Mouse (Mus musculus): ENCODE results near the gene Runx3. TPM values are rescaled to one million over a fixed set of nuclear protein-coding genes. Genes with fewer than 3 reads are reported as not detected.

The Runx3 gene
- total RNA-seq, 2 experiments from 2014 or later = 0.51 to 7.3 TPM

DNA sequence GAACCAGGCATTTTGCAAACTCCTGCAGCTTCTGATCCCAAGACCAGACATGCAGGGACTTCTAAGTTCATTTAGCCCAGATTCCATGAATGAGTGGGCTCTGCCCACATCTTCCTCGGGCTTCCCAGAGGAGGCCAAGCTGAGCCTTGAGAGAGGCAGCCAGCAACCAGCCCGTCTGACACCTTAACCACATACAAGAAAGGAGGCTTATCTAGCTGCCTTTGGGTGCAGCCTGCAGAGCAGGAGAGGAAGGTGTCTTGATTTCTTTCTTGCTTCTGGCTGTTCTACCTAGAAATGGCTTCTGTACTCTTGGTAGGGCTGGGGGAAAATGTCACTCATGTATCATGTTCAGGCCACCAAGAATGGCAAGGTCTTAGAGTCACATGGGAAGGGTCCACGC, 11.8 kb upstream of the Runx3 start:
- ATAC-seq (replicated peaks; ENCODE audit: low FRiP score, poor library complexity, severe bottlenecking) = no peak

DNA sequence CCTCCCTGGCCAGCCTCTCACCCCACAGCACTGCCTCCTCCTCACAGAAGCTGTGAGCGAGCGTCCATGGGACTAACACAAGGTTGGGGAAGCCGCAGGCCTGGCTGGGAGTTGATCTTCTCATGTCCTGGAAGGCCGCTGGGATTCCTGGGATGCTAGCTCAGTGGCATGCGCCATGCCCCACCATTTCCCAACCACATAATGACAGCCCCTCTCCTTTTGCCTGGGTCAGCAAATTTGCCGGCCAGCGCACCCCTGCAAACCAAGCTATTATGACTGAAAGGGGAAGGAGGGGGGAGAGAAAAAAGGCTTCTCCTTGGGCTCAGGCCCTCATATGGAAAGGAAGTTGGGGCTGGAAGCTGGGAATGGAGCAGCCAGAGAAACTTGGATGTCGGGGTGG, 6.8 kb upstream of the Runx3 start:
- ATAC-seq (replicated peaks; ENCODE audit: low FRiP score, poor library complexity, severe bottlenecking) = no peak

DNA sequence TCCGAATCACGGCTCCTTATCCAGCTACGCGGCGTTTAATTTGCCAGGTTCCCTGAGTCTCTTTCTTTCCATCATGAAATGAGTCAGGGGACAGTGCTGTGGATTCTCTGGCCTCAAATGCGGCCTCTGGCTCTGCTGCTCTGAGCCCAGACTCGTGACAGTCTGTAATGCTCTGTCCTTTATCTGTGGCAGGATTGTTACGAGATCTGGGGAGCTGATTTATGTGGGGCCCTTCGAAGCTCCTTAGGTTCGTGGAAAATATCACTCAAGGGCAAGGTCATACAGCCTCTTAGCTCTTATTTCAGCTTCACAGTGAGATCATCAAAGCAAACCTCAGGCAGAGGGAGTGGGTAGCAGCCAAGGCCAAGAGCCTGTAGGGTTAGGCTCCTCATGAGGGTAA, 6.2 kb upstream of the Runx3 start:
- ATAC-seq (replicated peaks; ENCODE audit: low FRiP score, poor library complexity, severe bottlenecking) = no peak

DNA sequence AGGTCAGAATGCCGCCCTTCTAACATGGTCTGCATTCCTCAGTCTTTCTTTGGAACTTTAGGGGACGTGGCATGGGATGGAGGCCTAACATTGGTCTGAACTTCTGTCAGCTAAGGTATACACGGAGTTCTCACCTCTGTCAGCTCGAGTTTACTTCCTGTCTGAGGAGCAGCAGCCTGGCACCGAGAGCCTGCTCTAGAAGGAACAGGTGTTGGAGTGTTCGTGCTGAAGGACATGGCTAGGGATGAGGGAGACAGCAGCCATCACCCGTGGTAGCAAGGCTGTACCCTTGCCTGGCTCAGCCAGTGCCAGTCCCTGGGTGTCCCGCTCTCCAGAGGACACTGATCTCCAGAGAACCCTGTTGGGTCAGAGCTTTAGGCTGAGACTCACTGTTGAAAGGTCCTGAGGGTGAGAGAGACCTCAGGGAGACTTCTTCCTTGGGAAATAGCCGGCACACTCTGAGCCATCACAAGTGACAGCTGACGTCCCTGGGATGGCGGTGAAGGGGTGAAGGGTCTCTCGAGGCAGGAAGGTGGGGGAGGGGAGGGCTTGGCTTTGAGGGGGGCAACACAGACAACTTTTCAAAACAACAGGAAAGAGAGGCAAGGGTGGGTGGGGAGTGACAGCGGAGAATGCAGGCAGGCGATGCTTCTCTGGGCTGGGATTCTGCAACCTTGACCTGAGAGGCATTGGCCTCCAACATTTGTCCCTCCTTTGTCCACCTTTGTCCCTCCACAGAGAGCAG, 4.9 kb upstream of the Runx3 start:
- ATAC-seq (replicated peaks; ENCODE audit: low FRiP score, poor library complexity, severe bottlenecking) = no peak

DNA sequence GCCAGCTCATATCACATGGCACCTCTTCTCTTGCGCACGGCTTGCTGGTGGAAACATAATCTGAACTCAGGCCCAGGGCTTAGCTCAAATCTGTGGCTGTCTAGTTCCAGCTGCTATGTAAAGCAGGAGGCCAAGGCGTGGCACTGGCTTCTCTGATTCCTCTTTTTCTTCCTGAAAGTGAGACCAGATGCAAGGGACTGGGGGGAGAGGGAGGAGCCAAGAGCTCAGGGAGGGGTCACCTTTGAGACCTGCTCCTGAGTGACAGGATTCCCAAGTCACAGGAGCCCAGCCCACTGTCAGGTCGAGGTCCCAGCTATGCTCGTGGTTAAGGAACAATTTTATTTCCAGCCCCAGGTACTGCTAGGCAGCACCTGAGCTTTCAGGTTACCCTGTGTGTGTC, 4.1 kb upstream of the Runx3 start:
- no peak for ATAC-seq (replicated peaks; ENCODE audit: low FRiP score, poor library complexity, severe bottlenecking)

DNA sequence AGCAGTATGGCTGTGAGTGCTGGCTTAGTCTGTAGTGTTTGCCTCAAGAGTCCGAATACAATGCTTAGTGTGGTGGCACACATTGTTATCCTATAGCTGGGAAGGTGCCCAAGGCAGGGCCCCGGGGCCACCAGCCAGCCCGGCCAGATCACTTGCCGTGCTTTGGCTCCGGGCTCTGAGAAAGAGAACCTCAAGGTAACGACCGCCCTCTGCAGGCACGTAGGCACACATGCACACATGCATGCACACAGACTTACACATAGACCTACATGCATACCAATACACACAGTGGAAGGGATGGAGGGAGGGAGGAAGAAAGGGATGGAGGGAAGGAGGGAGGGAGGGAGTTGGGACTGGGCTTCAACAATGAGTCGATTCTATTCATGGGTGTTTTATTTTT, 2.6 kb upstream of the Runx3 start:
- no peak for ATAC-seq (replicated peaks; ENCODE audit: low FRiP score, poor library complexity, severe bottlenecking)

DNA sequence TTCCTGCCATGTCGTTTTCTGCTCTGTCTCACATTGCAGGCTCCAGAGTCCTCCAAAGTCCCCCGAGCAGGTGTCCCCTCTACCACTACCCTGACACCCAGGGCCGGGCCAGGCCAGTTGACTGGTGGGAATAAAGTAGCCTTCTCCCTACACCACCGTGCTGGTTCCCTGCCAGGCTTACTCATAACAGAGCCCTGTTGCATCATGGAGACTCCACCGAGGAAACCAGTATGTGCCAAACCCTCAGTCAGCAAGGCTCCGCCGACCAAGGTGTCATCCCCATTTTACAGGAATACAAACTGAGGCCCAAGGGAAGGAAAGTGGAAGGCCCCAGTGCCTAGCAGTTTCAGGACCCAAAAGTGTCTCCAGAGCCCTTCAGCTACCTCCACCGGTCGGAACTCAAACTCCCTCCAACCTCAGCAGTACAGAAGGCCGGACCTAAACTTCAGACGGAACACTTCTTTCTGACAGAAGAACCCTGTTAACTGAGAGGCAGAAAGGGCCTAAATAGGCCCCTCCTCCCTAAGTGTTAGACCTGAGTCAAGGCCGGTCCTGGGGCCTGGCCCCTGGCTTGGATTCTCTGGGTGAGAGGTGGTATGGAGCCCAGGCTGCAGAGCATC, 1.5 kb upstream of the Runx3 start:
- ATAC-seq (replicated peaks; ENCODE audit: low FRiP score, poor library complexity, severe bottlenecking) = no peak

DNA sequence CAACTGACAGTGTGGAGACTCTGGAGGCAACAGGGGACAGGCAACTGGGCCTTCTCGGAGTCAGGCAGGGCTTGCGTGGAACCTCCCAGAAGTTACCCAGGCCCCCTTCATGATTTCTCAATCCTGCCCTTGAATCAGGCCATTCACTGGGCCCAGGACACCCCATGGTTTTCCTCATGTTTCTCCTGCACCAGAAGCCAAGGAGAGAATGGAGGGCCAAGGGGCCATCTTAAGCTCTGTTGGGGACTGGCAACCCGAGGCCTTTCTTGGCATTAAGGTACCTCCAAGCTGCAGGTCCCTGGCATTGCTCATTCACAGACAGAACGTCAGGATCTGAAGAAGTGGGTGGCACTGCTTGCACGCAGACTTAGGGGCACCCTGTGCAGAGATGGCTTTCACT, 3.3 kb downstream of the Runx3 start:
- ATAC-seq (replicated peaks; ENCODE audit: low FRiP score, poor library complexity, severe bottlenecking) = no peak

DNA sequence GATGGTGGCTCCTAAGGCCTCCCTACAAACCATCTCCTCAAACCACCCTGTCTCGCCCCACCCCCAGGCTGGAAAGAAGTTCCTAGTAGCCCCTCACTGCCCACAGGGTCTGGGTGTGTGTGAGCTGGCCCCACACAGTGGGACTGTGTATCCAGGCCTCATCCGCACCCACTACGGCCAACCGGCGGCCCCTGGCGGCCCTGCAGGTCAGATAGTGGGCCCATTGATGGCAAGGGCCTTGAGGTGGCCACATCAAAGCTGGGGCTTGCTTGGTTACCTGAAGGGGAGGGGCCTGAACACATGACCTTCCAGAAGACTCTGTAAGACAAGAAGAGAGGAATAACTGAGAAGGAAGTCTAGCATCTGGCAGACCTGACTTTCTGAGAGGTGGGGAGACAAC, 4.3 kb downstream of the Runx3 start:
- ATAC-seq (replicated peaks; ENCODE audit: low FRiP score, poor library complexity, severe bottlenecking) = no peak

DNA sequence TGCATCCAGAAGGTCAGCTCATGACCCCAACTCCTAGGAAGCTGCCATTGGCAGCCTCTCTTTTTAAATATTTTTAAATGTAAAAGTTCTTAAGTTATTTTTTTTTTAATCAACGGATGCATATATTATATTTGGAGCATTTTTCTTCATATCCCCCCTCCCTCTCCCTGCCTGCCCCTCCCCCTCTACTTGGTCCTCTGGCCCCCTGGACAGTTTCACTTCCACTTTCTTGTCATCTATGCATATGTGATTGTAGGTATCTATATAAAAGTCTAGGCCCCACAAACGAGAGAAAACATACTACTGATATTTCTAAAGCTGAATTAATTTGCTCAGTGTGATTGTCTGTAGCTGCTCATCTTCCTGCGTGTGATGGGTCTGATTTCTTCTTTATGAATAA, 4.7 kb downstream of the Runx3 start:
- no peak for ATAC-seq (replicated peaks; ENCODE audit: low FRiP score, poor library complexity, severe bottlenecking)

DNA sequence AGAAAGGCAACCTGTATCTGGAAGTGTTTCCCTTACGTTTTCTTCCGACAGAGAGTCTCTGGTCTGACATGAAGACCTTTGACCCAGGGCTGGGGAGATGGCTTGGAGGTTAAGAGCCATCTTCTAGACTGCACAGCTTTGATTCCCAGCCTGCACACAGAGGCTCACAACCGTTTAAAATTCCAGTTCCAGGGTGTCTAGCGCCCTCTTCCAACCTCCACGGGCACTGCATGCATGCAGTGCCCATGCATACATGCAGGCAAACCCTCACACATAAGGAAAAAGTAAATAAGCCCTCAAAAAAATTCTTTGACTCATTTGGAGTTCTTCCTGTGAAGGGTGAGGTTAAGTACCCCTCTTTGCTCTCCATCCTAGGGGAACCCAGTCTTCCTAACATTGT, 5.9 kb downstream of the Runx3 start:
- no peak for ATAC-seq (replicated peaks; ENCODE audit: low FRiP score, poor library complexity, severe bottlenecking)

DNA sequence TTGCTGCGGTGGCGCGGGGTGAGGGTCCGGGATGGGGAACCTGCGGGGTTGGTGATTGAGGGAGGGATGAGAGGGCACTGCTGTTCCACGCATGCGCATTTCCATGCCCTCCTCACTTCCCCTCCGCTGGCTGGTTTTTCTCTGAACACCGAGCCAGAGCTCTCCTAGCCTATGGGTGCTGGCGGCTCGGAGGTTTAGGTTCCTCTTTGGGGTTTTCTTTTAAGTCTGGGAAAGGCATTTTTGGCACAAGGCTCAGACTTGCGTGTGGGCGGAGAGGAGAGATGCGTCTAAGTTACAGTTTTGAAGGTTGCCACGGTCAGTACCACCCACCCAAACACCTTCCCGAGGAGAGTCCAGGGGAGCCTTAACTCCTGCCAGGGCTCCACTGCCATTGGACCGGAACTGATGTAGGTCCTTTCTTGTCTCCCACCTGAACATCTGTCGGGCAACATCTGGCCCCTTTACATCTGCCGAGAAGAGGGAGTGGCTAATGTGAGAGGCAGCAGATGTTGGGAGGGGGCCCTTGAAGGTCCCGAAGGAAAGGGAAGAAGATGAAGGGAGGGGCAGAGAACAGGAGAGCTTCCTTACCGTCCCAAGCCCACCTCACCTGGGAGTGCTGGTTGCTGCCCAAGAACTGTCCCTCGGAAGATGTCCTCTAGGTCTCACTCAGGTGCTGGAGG, 8.5 kb downstream of the Runx3 start:
- ATAC-seq (replicated peaks; ENCODE audit: low FRiP score, poor library complexity, severe bottlenecking) = no peak

DNA sequence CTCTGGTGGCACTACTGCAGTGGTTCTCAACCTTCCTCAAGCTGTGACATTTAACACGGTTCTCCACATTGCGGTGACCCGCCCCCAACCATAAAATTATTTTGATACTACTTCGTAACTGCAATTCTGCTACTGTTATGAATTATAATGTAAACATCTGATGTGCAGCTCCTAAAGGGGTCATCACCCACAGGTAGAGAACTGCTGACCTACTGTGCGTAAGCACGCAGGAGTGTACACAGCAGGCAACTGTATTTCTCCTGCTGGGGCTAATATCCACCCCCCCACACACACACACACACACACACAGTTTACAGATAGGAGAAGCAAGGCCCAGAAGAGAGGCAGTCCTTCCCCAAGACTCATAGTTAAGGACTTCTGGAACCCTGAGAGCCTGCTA, 9.7 kb downstream of the Runx3 start:
- no peak for ATAC-seq (replicated peaks; ENCODE audit: low FRiP score, poor library complexity, severe bottlenecking)

DNA sequence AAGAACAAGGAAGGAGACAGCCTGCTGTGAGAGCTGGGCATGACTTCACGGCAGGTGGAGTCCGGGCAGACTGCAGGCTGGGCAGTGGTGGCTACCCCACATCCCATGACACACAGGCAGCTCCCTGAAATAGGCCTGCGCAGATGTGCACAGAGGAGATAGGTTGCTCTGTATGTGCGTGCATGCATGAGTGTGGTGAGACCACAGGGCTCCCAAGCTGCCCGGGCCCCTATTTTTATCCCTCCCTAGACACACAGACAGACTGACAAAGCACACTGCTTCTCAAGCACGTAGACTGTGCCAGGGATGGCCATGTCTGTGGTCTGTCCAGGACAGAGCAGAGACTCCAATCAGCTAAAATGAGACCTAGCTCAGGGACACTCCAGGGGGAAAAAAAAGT, 10.7 kb downstream of the Runx3 start:
- no peak for ATAC-seq (replicated peaks; ENCODE audit: low FRiP score, poor library complexity, severe bottlenecking)

DNA sequence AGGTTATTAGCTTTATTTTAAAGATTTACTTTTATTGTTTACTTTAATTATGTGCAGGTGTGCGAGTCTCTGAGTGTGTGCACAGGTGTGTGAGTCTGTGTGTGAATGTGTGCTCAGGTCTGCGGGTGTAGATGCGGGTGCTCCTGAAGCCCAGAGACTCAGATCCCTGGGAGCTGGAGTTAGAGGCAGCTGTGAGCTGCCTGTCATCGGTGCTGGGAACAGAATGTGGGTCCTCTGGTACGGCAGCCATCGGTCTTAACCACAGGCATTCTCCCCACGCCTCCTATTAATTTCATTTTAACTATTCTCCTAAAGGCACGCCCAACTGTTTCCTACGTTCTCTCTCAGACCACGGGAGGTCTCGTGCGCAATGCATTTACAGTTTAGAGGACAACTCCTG, 12.3 kb downstream of the Runx3 start:
- ATAC-seq (replicated peaks; ENCODE audit: low FRiP score, poor library complexity, severe bottlenecking) = no peak

DNA sequence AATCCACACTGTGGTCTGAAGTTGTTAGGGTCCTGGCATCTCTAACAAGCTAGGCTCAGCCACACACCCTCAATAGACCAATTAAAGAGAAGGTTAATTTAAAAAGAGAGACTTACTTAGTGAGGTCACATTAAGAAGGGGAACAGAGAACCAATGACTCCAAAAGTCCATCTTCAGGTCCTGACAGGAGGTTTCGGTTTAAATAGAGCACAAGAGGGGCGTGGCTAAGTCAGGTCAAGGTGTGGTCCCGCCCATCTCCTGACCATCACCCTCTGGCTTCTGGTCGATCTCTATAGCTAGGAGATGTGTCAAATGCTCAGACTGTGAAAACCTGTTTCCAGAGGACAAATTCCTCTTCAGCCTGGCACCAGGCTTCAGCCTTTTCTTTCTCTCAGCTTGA, 13.3 kb downstream of the Runx3 start:
- no peak for ATAC-seq (replicated peaks; ENCODE audit: low FRiP score, poor library complexity, severe bottlenecking)

DNA sequence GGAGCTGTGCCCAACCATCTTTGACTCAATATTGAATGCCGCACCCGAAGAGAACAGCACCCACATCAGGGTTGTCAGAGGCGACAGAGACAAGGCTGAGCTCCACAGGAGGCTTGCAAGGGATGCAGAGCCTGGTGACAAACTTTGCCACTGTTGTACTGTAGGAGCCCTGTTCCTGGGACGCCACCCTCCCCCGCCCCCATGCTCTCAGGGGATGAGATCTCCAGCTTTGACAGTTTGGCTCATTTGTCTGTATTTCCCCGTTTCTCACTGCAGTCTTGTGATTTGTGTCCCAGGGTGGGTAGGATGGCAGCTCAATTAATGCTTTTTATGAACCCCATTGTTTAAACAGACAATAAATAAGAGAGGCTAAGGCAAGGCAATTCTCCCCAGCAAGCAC, 14.9 kb downstream of the Runx3 start:
- ATAC-seq (replicated peaks; ENCODE audit: low FRiP score, poor library complexity, severe bottlenecking) = no peak

DNA sequence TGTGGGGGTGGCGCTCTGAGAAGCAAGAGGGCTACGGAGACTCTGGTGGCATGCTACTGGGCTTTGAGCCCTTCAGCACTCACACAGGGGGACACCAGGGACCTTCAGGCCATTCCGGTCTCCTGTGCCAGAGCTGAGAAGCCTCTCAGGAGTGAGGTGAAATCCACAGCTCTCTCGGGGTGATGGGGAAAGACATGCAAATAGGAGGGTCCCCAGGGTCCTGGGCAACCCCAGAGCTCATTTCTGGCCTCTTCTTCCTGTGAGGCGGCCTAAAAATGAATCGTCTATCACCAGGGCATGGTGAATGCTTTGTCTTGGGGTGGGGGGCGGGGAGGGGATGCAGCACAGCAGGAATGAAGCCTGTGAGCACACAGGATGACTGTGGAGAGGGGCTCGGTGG, 15.8 kb downstream of the Runx3 start:
- no peak for ATAC-seq (replicated peaks; ENCODE audit: low FRiP score, poor library complexity, severe bottlenecking)

DNA sequence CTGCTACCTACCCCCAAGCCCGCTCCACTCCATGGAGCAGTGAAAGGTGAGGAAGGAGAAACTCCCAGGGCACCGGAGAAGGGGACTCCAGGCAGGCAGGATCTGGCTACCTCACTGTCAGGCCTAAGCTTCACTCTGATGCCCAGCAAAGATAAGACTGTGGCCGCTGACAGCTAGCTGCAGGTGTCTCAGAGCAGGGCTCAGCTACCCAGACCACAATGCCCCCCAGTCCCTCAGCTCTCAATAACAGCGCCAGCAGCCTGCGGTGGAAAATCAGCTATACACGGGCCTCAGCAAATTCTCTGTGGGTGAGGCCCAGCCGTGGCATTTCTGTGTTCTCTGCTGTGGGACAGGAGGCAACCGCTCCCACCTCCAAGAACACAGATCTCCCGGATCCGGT, 16.2 kb downstream of the Runx3 start:
- no peak for ATAC-seq (replicated peaks; ENCODE audit: low FRiP score, poor library complexity, severe bottlenecking)

DNA sequence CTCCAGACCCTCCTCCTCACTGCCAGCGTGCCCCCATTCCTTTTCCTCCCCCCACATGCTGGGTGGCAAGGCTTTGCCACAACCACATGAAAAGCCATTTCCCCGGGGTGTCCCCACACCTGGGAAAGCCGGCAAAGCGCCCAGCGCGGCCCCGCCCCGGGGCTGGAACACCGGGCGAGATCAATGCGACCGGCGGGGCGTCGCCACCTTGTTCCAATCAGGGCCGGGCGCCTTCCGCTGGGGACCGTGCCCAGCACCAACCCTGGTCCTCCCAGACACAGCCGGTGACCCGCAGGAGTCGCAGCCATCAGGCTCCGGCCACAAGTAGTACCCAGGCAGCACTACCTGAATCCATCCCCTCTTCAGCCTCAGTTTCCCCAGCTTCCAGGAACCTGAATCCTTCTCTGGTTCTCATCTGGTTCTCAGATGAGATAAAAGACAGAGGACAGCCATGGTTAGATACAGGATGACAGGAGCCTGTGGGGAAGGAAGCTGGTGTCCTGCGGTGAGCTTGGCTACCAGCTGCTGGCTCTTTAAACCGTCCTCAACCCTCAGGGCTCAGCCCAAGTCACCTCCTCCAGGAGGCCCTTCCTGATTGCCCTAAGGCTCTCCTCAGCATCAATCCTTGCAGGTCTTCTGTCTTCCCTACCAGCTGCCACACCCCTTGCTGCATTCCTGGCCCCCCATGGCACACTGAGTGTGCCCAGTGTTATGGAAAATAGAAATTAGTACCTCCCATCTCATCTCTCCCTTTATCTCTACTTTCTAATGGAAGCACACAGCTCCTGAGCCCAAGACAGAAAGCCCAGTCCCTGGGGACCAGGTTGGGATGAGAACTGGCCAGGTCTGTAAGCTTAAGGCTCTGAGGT, 20.4 kb downstream of the Runx3 start:
- ATAC-seq (replicated peaks; ENCODE audit: low FRiP score, poor library complexity, severe bottlenecking) = no peak

DNA sequence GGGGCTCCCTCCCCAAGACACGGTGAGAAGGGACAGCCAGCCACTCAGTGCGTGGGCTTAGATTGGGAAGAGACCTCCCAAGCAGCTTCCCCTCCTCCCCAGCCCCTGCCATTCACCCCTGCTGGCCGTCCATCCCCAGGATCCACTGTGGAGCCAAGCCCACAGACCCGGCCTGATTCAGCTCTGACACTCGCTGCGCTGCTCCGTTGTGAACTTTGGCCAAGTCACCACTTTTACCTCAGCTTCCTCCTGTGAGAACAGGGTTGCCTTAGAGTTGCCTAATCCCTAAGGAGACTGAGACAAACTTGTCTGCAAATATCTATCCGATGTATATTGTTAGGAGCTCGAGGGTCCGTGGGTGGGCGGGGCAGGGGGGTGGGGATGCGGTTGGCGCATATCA, 21.3 kb downstream of the Runx3 start:
- ATAC-seq (replicated peaks; ENCODE audit: low FRiP score, poor library complexity, severe bottlenecking) = no peak

Data from erythroblast, adult 5-6 weeks (primary cell).